Mouse (Mus musculus) stomach, postnatal 0 days (tissue): ENCODE measurements around the gene Hexim1. TPM values are rescaled to one million over a fixed set of nuclear protein-coding genes. Genes with fewer than 3 reads are reported as not detected.

Experiments used
- ATAC-seq: fragments of 200-750 bp; cut with Nextera tagmentation; 2 replicates; pipeline ENCODE4 v1.8.0; 2017; ENCODE audit not compliant: low FRiP score, low TSS enrichment
- DNase-seq: peaks from one replicate; pipeline ENCODE4 v3.0.0-alpha.2; 2016; ENCODE audit warnings: low spot score
- H3K27ac ChIP-seq: fragments of 300-500 bp; sonication (generic); replicated peaks from 2 replicates; pipeline ENCODE4 v1.5.1; 2014; ENCODE audit warnings: mild to moderate bottlenecking, control low read depth
- H3K27me3 ChIP-seq: fragments of 300-500 bp; sonication (generic); 2 replicates; pipeline ENCODE4 v1.6.1; 2014; ENCODE audit warnings: low read length; ENCODE audit not compliant: control insufficient read depth, insufficient read depth
- H3K36me3 ChIP-seq: fragments of 300-500 bp; sonication (generic); 2 replicates; pipeline ENCODE4 v1.6.1; 2014; ENCODE audit warnings: low read length, mixed read lengths; ENCODE audit not compliant: control insufficient read depth, insufficient read depth
- H3K4me1 ChIP-seq: fragments of 300-500 bp; sonication (generic); replicated peaks from 2 replicates; pipeline ENCODE4 v1.6.1; 2014; ENCODE audit warnings: antibody characterized with exemption; ENCODE audit not compliant: control insufficient read depth, insufficient read depth
- H3K4me2 ChIP-seq: fragments of 300-500 bp; sonication (generic); replicated peaks from 2 replicates; pipeline ENCODE4 v1.6.1; 2014; ENCODE audit warnings: low read depth, mild to moderate bottlenecking, control low read depth, moderate library complexity
- H3K4me3 ChIP-seq: fragments of 300-500 bp; sonication (generic); 2 replicates; pipeline ENCODE4 v1.5.1; 2014; ENCODE audit warnings: low read depth, low read length, control low read depth
- H3K9ac ChIP-seq: fragments of 300-500 bp; sonication (generic); 2 replicates; pipeline ENCODE4 v1.6.1; 2014; ENCODE audit warnings: mild to moderate bottlenecking, low read length, control low read depth, mixed read lengths
- H3K9me3 ChIP-seq: fragments of 300-500 bp; sonication (generic); 2 replicates; pipeline ENCODE4 v1.6.1; 2016; ENCODE audit warnings: low read length; ENCODE audit not compliant: control insufficient read depth
- CTCF ChIP-seq: IDR thresholded peaks from 2 replicates; pipeline ENCODE4 v1.5.1; 2016; ENCODE audit warnings: antibody characterized with exemption, low read depth, mild to moderate bottlenecking, moderate library complexity
- EP300 ChIP-seq: optimal IDR thresholded peaks from 2 replicates; pipeline ENCODE3; 2016; ENCODE audit warnings: antibody characterized with exemption
- WGBS: fragments of 180-500 bp; shearing (Covaris S2); extraction: QIAGEN DNeasy Blood & Tissue Kit; methylation state at CpG from one replicate; pipeline ENCODE4 v1.1.7; 2014; 5-methylcytosine and 5-hydroxymethylcytosine counted together
- polyA plus RNA-seq: library from polyadenylated mRNA; unstranded; fragments of >200 nt; fragmentation: Nextera tagmentation; extraction: Ambion mirVana; gene quantifications from 2 replicates; pipeline ENCODE4 v1.2.1, GENCODE M21; 2015

Gene Hexim1
- polyA plus RNA-seq = 3.8 and 4.1 TPM in 2 replicates

DNA sequence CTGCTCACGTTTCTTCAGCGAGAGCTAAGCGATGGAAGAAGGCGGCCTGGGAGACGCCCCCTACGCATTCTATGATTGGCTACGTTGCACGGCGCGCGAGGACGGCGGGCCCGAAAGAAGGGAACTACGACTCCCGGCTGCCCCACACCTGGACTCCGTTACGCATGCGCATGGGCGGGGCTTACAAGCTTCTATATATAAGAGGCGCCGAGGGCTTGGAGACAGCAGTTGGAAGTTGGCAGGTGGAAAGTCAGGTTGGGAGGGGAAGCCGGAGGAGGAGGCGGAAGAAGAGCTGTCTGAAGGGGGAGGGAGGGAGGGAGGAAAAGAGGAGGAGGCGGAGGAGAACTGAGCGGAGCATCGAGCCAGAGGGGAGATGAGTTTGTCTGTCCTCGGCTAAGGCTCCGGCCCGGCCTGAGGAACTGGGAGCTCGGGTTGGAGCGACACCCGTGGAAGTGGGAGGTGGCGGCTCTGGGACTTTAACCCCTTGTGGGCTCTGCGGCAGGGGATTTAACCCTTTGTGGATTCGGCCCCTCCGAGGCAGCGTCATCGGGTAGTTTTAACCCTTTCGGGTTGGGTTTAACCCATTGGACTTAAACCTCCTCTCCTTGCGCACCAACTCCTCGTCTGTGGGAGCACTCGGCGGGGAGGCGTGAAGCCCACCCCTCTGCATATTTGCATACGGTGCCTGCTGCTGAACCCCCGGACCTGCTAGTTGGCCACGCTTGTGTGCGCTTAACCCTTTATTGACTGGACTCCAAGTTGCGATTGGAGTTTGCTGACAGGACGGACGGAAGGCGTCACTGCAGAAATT, at the start of gene Hexim1:
TSS of gene Hexim1 (plus strand) at position 224 of the 811 bp plus-strand sequence.
- TF ChIP-seq EP300 (no peak), CTCF (no peak; the same call in none of the 2 replicates)
- H3K27ac ChIP-seq = peak within 1 kb of the TSS; percentile 94
- DNase-seq = peak; percentile 100
- peak within 1 kb of the TSS; percentile 70 for H3K4me3 ChIP-seq
- no peaks in the 10 kb centered on the region for H3K9me3 ChIP-seq
- peak; percentile 95 for ATAC-seq
- no peaks in the 10 kb centered on the region for H3K36me3 ChIP-seq
- H3K4me1 ChIP-seq = peaks cover 21% of the 10 kb centered on the region
- peak within 1 kb of the TSS; percentile 80 for H3K9ac ChIP-seq
- under 1% methylated on average over 52 of the region's 53 CpGs for WGBS
- no peaks in the 10 kb centered on the region for H3K27me3 ChIP-seq
- peak within 1 kb of the TSS; percentile 86 for H3K4me2 ChIP-seq

GRCm38 (mm10) chr11:103067051-103067361, 49.0 kb upstream of the Hexim1 start:
- Histone ChIP-seq H3K4me3 (no peak overlapping the region), H3K27me3 (no peaks in the 10 kb centered on the region), H3K9me3 (no peaks in the 10 kb centered on the region), H3K36me3 (peaks cover 38% of the 10 kb centered on the region), H3K27ac (no peak overlapping the region), H3K4me1 (no peaks in the 10 kb centered on the region), H3K9ac (no peak overlapping the region), H3K4me2 (no peak overlapping the region)
- ATAC-seq = no peak
- DNase-seq = no peak
- WGBS = 89% methylated on average over 6 of the region's 6 CpGs
- TF ChIP-seq CTCF = no peak
- no peak for TF ChIP-seq EP300

- Histone ChIP-seq H3K9ac (no peak overlapping the region), H3K4me3 (no peak overlapping the region), H3K4me2 (no peak overlapping the region), H3K36me3 (peaks cover 38% of the 10 kb centered on the region), H3K4me1 (no peaks in the 10 kb centered on the region), H3K27me3 (no peaks in the 10 kb centered on the region), H3K27ac (no peak overlapping the region), H3K9me3 (no peaks in the 10 kb centered on the region)
- ATAC-seq (peak; percentile 16; the same call in 1 of the 2 replicates), DNase-seq (no peak)
- WGBS = 57% methylated on average over 8 of the region's 8 CpGs
- TF ChIP-seq CTCF (no peak), EP300 (no peak)
These were observed 48.5 kb upstream of the Hexim1 start for GRCm38 (mm10) chr11:103067457-103068001.

DNA sequence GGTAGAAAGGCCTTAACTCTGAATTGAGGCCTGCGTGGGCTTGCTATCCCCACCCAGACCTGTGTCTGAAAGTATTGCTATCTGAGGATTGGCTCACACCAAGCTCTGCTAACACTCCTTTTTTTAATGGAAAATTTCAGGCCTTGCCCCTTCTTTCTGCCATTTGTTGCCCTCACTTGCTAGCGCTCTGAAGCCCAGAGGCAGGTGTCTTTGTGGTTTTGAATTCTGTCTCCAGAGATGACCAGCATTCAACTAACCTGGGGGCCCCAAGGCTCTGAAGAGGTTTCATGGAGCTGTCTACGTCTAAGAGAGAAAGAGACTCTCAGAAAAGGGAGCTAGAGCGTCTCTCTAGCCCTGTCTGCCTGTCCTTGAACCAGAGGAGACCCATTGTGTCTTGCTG, 47.8 kb upstream of the Hexim1 start:
- no peak overlapping the region for H3K9ac ChIP-seq
- H3K4me1 ChIP-seq = no peaks in the 10 kb centered on the region
- no peak overlapping the region for H3K4me3 ChIP-seq
- ATAC-seq (no peak), DNase-seq (no peak)
- peaks cover 38% of the 10 kb centered on the region for H3K36me3 ChIP-seq
- no peaks in the 10 kb centered on the region for H3K27me3 ChIP-seq
- no peaks in the 10 kb centered on the region for H3K9me3 ChIP-seq
- no peak for TF ChIP-seq EP300
- TF ChIP-seq CTCF = no peak
- H3K4me2 ChIP-seq = no peak overlapping the region
- no peak overlapping the region for H3K27ac ChIP-seq
- WGBS = 86% methylated on average over 4 of the region's 4 CpGs

- H3K9me3 ChIP-seq = no peaks in the 10 kb centered on the region
- no peaks in the 10 kb centered on the region for H3K4me1 ChIP-seq
- no peaks in the 10 kb centered on the region for H3K27me3 ChIP-seq
- no peak for TF ChIP-seq CTCF
- TF ChIP-seq EP300 = no peak
- H3K27ac ChIP-seq = no peak overlapping the region
- no peak overlapping the region for H3K4me2 ChIP-seq
- 95% methylated on average over 11 of the region's 11 CpGs for WGBS
- H3K36me3 ChIP-seq = peaks cover 38% of the 10 kb centered on the region
- no peak overlapping the region for H3K9ac ChIP-seq
- DNase-seq (no peak), ATAC-seq (no peak)
- H3K4me3 ChIP-seq = no peak overlapping the region
These were observed 47.1 kb upstream of the Hexim1 start for GRCm38 (mm10) chr11:103068884-103069283.

DNA sequence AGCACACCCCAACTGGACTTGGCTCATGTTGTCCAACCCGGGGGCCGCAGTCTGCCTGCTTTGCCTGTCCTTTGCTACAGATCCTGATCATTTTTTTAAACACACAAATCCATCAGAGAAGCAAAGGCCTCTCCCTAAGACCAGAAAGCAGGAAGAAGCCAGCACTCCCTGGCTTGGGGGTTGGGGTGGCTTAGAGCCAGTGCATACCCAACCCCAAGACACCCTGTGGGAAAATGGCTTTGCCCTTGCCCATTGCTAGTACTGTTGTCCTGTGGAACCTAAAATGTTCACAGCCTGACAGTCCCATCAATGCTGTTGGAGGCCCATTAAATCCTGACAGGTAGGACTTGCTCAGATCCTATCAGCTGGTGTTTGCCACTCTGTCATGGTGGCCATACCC, 46.3 kb upstream of the Hexim1 start:
- TF ChIP-seq EP300 = no peak
- TF ChIP-seq CTCF = no peak
- Histone ChIP-seq H3K9me3 (no peaks in the 10 kb centered on the region), H3K4me3 (no peak overlapping the region), H3K9ac (no peak overlapping the region), H3K27ac (no peak overlapping the region), H3K4me1 (no peaks in the 10 kb centered on the region), H3K4me2 (no peak overlapping the region), H3K36me3 (peaks cover 30% of the 10 kb centered on the region), H3K27me3 (no peaks in the 10 kb centered on the region)
- 97% methylated on average over 2 of the region's 2 CpGs for WGBS
- DNase-seq (no peak), ATAC-seq (no peak)
